Mouse (Mus musculus): ENCODE measurements around the gene 9530077C05Rik. TPM values are rescaled to one million over a fixed set of nuclear protein-coding genes. Genes with fewer than 3 reads are reported as not detected.

Gene 9530077C05Rik
- polyA plus RNA-seq, 1 experiment from 2014 or later = 4.8 TPM

Other genes with a start within 250 kb of the 9530077C05Rik start
- gene Zfp872, start 223.4 kb upstream of the 9530077C05Rik start, polyA plus RNA-seq (2016; fragmentation: Nextera tagmentation; extraction: Ambion mirVana) = 0.17 and 0.20 TPM in 2 replicates
- 12.4 and 12.5 TPM in 2 replicates for gene Zfp809, start 185.8 kb upstream of the 9530077C05Rik start, polyA plus RNA-seq (2016; fragmentation: Nextera tagmentation; extraction: Ambion mirVana)
- gene Zfp599, start 151.6 kb upstream of the 9530077C05Rik start, polyA plus RNA-seq (2016; fragmentation: Nextera tagmentation; extraction: Ambion mirVana) = 7.5 and 7.6 TPM in 2 replicates
- gene Zfp810, start 103.9 kb upstream of the 9530077C05Rik start, polyA plus RNA-seq (2016; fragmentation: Nextera tagmentation; extraction: Ambion mirVana) = 36.4 and 37.4 TPM in 2 replicates
- 44.0 and 44.8 TPM in 2 replicates for gene Anln, start 22.3 kb upstream of the 9530077C05Rik start, polyA plus RNA-seq (2016; fragmentation: Nextera tagmentation; extraction: Ambion mirVana)
- not detected in 2 replicates for gene Gm17545, start 42.8 kb downstream of the 9530077C05Rik start, polyA plus RNA-seq (2016; fragmentation: Nextera tagmentation; extraction: Ambion mirVana)
- gene Rp9, start 58.2 kb downstream of the 9530077C05Rik start, polyA plus RNA-seq (2016; fragmentation: Nextera tagmentation; extraction: Ambion mirVana) = 72.5 and 73.1 TPM in 2 replicates
- gene Bbs9, start 64.2 kb downstream of the 9530077C05Rik start, polyA plus RNA-seq (2016; fragmentation: Nextera tagmentation; extraction: Ambion mirVana) = 16.7 and 17.3 TPM in 2 replicates

All from embryonic facial prominence, embryonic 12.5 days (tissue).